Mouse (Mus musculus) heart, postnatal 25 days (tissue): ENCODE data around the gene Mfsd10. TPM values are rescaled to one million over a fixed set of nuclear protein-coding genes. Genes with fewer than 3 reads are reported as not detected.

Experiments used
- DNase-seq: peaks from one replicate; pipeline ENCODE4 v3.0.0; 2022; ENCODE audit warnings: low spot score
- intact Hi-C: fragments of 180-260 bp; cut with DNase I; formaldehyde crosslinking; loops from one replicate; pipeline ENCODE4 v1.15.1; 2025
- total RNA-seq, 2 experiments: library from RNA; stranded (reverse); gene quantifications; 2 replicates each; pipeline ENCODE4 v1.2.3; 2021

Mfsd10 gene
- total RNA-seq, result 10 to 100 TPM in 1 of 2 experiments, 1 to 10 TPM in 1; 9.5 to 15.6 TPM

- intact Hi-C loops, result loop anchor here (2.0 kb wide), 1 partner anchor 118 kb away; no protein-coding TSS in a partner anchor
- peak; percentile 67 for DNase-seq
Measured at GRCm38 (mm10) chr5:34636481-34637287, at the start of gene Mfsd10. Gene Mfsd10, minus strand, starts transcription at chr5:34637212.

- DNase-seq, result no peak
- intact Hi-C loops, result no loop called here
Measured at GRCm38 (mm10) chr5:34670280-34670679, 33.3 kb upstream of the Mfsd10 start.

DNA sequence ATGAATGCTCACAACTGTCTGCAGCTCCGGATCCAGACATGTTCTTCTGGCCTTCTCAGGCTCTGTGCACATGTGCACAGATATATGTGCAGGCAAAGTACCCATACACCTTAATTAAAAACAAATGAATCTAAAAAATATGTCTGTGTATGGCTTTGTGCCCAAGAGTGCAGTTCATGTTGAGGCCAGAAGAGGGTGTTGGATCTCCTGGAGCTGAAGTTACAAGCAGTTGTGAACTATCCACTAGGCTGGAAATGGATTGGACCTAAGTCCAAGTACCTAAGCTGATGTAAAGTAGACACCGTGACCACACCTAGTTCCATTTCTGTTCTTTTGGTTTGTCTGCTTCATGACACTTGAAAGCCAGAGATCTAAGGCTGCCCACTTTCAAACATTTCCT is 32.5 kb upstream of the Mfsd10 start:
- no peak for DNase-seq
- intact Hi-C loops, result loop anchor here (10.0 kb wide), 1 partner anchor 375 kb away; the partner anchor contains the start of gene Hgfac

DNA sequence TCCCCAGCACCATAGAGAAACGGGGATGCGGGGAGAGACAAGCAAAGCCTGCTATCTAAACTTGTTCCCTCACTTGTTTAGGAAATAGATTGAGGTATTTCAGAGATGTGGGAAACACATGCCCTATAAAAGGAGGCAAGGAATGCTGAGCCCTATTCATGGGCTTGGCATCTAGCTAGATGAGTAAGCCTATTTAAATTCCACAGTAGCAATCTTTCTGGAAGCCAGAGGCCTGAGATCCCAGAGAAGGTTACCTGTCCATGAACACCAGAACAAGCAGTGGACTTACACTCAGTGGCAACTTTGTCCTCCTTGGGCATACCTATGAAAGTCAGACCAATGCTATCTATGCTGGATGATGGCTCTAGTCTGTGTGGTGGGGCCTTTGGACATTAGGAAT is 26.2 kb upstream of the Mfsd10 start:
- intact Hi-C loops, result loop anchor here (5.0 to 10.0 kb wide), 2 partner anchors 99 to 382 kb away; partner anchors contain the start of genes Hgfac and Htt
- DNase-seq, result no peak

GRCm38 (mm10) chr5:34661909-34662308 is 24.9 kb upstream of the Mfsd10 start:
- intact Hi-C loops, result loop anchor here (5.0 to 10.0 kb wide), 2 partner anchors 100 to 383 kb away; partner anchors contain the start of genes Hgfac and Htt
- no peak for DNase-seq

DNA sequence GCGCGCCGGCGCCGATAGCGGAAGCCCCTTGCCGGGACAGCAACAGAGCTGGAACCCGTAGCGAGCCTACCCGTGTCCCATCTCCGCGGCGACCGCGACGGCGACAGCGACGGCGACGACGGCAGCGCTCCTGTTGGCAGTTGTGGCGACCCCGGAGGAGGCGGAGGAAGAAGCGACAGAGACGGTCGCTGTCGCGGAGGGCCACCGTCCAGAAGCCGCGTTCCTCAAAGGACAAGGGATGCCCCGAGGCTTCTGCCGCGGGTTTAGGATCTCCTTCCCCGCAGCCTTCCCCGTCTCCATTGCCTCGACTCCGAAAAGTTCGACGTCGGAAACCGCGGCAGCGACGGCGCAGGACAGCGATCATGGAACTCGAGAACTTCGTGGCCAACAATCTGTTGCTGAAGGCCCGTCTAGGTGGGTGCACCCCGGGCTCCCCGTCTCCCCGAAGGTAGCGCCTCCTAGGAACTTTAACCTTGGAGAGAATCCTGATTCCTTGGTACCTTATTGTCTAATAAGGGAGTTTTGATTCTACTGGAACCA is 23.6 kb upstream of the Mfsd10 start:
- no peak for DNase-seq
- intact Hi-C loops, result loop anchor here (5.0 to 10.0 kb wide), 2 partner anchors 102 to 384 kb away; partner anchors contain the start of genes Hgfac and Htt

DNA sequence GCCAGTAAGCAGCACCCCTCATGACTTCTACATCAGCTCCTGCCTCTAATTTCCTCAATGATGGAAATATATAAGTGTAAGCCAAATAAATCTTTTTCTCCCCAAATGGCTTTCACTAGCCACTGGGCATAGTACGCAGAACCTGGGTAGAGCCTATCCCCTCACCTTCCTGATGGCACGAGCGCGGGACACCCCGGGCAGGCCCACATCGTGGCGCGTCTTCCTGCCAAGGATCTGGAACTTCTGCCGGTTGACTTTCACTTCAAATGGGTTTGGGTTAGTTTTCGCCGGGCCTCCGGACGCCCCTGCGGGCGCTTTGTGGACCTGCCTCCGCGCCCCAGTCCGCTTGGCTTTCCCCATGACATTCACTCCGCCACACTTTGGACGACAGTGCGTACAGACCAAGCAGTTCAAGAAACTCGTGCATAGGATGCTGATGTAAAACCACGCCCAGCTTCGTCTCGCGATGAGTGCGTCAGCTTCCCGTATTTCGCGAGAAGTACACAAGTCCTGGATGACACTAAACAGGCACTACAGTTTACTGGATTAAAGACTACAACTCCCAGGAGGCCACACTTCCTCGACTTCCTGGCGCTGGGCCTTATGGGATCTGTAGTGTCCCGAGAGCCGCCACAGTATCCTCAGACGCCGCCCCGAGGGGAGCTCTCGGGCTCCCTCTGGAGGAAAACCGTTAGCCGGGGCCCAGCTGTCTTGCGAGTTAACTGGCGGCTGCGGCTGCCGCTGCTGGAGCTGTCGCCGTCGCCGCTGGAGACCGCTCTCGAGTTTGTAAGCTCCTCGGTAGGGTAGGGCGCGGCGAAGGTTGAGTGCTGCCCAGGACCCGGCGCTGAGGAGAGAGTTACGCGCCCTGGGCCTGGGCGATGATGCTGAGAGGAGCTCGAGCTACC is 22.9 kb upstream of the Mfsd10 start, which contains the start of the genes Nop14 and Grk4:
Gene Nop14 (minus strand): TSS at position 463 of the 905 bp plus-strand sequence.
Gene Grk4 (plus strand): TSS at position 694 of the 905 bp plus-strand sequence.
- DNase-seq, result peak; percentile 99
- intact Hi-C loops, result loop anchor here (5.0 to 10.0 kb wide), 4 partner anchors 102 to 878 kb away; partner anchors contain the start of genes Hgfac, Htt and Letm1

- intact Hi-C loops, result loop anchor here (5.0 kb wide), 2 partner anchors 285 to 875 kb away; partner anchors contain the start of gene Letm1
- DNase-seq, result no peak
Measured at GRCm38 (mm10) chr5:34657556-34657955, 20.5 kb upstream of the Mfsd10 start.

- DNase-seq, result no peak
- intact Hi-C loops, result loop anchor here (5.0 kb wide), 2 partner anchors 283 to 873 kb away; partner anchors contain the start of gene Letm1
Measured at GRCm38 (mm10) chr5:34654881-34655280, 17.9 kb upstream of the Mfsd10 start.

- DNase-seq, result no peak
- intact Hi-C loops, result no loop called here
Measured at GRCm38 (mm10) chr5:34652961-34653360, 15.9 kb upstream of the Mfsd10 start.

- DNase-seq, result no peak
- intact Hi-C loops, result loop anchor here (5.0 kb wide), 1 partner anchor 435 kb away; no protein-coding TSS in a partner anchor
Measured at GRCm38 (mm10) chr5:34647581-34647980, 10.6 kb upstream of the Mfsd10 start.

GRCm38 (mm10) chr5:34642932-34643331 is 5.9 kb upstream of the Mfsd10 start:
- intact Hi-C loops, result loop anchor here (2.0 kb wide), 1 partner anchor 96 kb away; no protein-coding TSS in a partner anchor
- no peak for DNase-seq

DNA sequence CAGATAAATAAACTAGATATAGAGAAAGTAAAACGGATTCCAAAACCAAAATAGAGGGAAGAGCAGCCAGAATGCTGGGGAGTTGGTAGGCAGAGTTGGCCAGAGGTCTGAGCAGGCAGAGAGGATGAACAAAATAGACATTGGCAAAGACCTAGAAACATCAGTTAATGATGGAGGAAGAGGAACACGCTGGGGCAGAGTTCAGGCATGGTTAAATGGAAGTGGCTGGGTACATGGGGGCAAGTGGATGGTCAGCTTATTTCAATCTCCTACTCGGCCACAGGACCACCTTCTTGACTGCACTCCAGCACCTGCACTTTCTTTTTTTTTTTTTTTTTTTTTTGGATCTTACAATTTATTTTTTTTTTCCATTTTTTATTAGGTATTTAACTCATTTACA is 5.0 kb upstream of the Mfsd10 start:
- intact Hi-C loops, result loop anchor here (2.0 kb wide), 1 partner anchor 95 kb away; no protein-coding TSS in a partner anchor
- no peak for DNase-seq

DNA sequence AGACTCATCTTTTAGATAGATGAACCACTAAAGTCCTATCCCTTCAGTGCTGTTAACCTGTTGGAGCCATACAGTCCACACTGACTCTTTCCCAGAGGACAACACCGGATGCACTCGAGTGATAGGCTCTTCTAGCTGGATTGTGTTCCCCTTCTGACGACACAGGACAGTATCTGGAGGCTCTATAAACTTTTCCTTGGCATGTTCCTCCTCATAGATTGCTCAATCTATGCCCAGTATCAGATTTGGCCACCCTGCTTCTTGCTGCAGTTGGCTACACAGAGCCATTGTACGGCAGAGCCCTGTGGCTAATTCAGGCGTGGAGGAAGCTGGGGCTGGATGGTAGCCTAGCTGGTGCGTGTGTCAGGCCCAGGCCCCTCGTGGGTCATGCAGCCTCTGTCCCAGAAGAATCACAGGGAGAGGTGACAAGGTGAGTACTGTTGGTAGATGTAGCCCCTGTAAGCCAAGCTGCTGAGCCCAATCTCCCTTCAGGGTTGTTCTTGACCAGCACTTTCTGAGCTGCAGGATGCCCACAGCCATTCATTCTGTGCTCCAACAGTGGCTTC is 662 bp upstream of the Mfsd10 start:
- no peak for DNase-seq
- intact Hi-C loops, result loop anchor here (2.0 kb wide), 1 partner anchor 119 kb away; no protein-coding TSS in a partner anchor

- DNase-seq, result no peak
- intact Hi-C loops, result loop anchor here (2.0 kb wide), 1 partner anchor 117 kb away; no protein-coding TSS in a partner anchor
Measured at GRCm38 (mm10) chr5:34635665-34636192, 1.3 kb downstream of the Mfsd10 start.

GRCm38 (mm10) chr5:34634746-34635400 is 2.1 kb downstream of the Mfsd10 start:
- DNase-seq, result no peak

GRCm38 (mm10) chr5:34633641-34634040 is 3.4 kb downstream of the Mfsd10 start:
- DNase-seq, result peak; percentile 40
- intact Hi-C loops, result no loop called here

More at GRCm38 (mm10) chr5:34634746-34635400, 2.1 kb downstream of the Mfsd10 start:
- intact Hi-C loops, result no loop called here

GRCm38 (mm10) chr5:34632996-34633395 is 4.0 kb downstream of the Mfsd10 start:
- no peak for DNase-seq
- intact Hi-C loops, result no loop called here
